Mouse (Mus musculus): ENCODE results near the gene Tssc4.

DNA sequence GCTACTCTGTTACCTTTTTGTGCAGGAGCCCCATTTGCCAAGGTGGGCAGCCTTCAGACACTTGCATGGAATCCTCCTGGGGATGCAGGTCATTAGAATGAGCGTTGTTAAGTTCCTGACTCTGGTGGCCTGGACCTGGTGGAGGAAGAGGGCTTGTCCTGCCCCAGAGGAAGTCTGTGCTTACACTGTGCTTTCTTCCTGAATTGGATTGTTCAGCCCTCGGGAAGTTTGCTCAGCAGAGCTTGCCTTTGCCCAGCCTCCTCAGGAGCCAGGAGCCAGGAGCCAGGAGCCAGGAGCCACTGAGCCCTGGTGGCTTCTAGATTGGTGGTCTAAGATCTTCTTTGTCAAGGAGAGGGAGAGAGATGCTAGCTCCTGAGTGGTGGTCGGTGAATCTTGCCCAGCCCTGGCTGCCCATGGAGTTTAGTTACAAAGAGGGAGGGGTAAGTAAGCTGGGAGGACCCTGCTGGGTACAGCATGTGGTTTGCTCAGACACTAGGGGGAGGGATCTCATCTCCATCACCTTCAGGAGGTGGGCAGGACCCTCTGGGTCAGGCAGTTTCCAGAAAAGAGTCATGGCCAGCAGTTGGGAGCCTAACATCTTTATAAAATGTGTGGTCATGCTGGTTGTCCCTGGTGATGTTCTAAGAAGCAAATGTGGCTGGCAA lies 40.1 kb downstream of the Tssc4 start:
- no peak for TF ChIP-seq POLR2A (IDR thresholded peaks at IDR 0.05; ENCODE audit: borderline replicate concordance, extremely low read depth, low read depth, low read length)
- no peak for TF ChIP-seq CTCF (IDR thresholded peaks at IDR 0.05; ENCODE audit: insufficient read depth, low read length)
